Mouse (Mus musculus) heart, postnatal 36 days (tissue): ENCODE results near the gene Gstt2. TPM values are rescaled to one million over a fixed set of nuclear protein-coding genes. Genes with fewer than 3 reads are reported as not detected.

Experiments
- DNase-seq, 2 experiments: peaks; one replicate each; pipeline ENCODE4 v3.0.0; 2021 to 2022
- intact Hi-C: fragments of 180-260 bp; cut with DNase I; formaldehyde crosslinking; loops from one replicate; pipeline ENCODE4 v1.15.1; 2025
- total RNA-seq, 2 experiments: library from RNA; stranded (reverse); gene quantifications; 2 replicates each; pipeline ENCODE4 v1.2.3; 2021

Gene Gstt2
- total RNA-seq, 2 experiments from 2014 or later = 13.2 to 13.5 TPM

DNA sequence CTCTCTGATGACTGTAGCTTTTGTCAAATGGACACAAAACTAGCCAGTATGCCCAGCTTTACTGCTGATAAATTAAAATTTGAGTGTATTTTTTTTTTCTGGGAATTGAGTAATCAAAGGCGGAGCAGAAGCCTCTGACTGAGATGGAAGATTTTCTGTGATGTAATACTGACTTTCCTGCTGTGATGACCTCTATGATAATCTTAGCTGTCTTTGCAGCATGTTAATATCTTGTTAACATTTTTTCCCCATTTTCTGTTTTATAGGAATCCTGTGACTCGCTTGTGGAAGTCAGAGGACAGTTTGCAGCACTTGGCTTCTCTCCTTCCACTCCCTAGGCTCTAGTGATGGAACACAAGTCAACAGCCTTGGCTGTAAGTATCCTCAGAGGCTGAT, 7.0 kb downstream of the Gstt2 start:
- intact Hi-C loops = loop anchor here (5.0 kb wide), 1 partner anchor 68 kb away; the partner anchor contains the start of gene Cabin1

DNA sequence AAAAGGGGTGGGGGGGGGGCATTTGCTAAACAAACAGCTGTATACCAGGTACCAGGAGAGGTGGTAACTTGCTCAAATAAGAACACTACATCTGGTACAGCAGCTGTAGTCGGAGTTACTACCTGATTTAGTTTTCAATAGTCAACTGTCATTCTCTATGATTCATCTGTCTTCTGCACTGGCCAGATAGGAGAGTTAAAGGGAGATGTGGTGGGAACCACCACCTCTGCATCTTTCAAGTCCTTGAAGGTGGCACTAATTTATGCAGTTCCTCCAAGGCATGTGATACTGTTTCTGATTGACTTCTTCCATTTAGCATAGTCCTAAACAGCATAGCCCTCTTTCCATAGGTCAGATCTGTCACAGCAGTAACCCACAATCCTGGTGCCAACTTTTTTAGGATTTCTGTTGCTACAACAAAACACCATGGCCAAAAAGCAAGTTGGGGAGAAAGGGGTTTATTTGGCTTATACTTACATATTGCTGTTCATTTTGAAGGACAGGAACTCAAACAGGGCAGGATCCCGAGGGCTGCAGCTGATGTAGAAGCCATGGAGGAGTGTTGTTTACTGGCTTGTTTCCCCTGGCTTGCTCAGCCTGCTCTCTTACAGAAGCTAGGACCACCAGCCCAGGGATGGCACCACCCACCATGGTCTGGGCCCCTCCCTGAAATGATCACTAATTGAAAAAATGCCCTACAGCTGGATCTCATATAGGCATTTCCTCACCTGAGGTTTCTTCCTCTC, 7.5 kb downstream of the Gstt2 start:
- DNase-seq = no peak

More for the DNA sequence above, 7.0 kb downstream of the Gstt2 start:
- DNase-seq = no peak

DNA sequence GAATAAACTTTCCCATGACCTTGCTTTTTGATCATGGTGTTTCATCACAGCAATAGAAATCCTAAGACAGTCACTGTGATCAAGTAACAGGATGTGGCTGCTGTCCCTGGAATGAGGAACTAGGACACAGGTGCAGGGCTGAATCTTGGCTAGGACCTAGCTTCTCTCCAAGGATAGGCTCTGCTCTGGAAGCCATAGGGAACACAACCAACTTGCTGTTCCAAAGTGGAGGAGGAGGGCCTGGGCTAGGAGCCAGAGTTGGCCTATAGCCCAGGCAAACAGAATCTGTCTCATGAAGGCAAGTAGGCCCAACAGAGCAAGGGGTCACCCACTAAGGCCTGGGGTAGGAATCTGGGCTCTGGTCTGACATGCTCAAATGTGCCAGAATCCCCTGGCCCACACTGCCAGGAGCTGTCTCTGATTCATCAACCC, 8.7 kb downstream of the Gstt2 start:
- DNase-seq = peak; percentile 54 to 63
- intact Hi-C loops = no loop called here

More for the DNA sequence above, 7.5 kb downstream of the Gstt2 start:
- intact Hi-C loops = loop anchor here (5.0 kb wide), 1 partner anchor 67 kb away; the partner anchor contains the start of gene Cabin1

DNA sequence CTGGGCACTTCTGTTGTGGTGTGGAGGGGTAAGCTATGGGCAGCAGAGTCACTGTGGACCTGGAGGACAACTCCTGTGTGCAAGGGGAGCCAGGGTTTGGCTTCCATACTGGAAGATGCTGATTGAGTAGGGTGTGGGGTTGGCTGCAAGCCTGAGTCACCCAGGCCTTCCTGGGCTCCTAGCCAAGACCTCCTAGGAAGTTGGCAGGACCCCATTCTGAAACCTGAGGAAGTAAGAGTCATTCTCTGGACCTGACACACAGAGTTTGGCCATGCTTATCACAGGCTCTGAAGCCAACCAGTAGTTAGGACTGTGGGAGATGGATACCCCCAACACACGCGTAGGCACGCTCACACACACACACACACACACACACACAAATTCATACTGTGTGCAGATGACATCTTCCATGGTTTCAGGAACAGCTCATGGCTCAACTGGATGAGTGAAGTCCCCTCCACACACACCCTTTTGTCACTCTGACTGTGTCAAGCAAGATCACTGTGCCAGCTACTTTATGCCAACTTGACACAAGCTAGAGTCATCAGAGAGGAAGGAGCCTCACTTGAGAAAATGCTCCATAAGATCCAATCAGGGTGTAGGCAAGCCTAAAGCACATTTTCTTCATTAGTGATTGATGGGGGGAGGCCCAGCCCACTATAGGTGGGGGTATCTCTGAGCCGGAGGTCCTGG, 9.4 kb downstream of the Gstt2 start:
- peak; percentile 27 to 36 for DNase-seq
- intact Hi-C loops = no loop called here

DNA sequence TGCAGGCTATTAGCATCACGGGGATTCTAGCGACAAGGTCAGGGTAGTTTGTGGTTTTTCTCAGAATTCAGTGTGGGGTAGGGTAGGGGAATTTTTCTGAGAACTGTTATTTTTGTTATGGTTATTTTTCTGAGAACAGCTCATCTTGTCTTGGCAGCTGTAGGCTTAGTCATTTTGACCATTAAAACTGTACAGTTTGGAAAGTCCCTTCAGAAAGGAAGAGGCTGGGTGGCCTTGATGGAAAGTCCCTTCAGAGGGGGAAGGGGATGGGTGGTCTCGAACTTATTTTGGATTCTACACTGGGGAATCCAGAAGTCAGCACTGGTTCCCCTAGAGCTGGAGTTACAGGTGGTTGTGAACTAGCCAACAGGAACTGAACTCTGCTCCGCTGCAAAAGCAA, 12.7 kb downstream of the Gstt2 start:
- DNase-seq = no peak
- intact Hi-C loops = no loop called here

DNA sequence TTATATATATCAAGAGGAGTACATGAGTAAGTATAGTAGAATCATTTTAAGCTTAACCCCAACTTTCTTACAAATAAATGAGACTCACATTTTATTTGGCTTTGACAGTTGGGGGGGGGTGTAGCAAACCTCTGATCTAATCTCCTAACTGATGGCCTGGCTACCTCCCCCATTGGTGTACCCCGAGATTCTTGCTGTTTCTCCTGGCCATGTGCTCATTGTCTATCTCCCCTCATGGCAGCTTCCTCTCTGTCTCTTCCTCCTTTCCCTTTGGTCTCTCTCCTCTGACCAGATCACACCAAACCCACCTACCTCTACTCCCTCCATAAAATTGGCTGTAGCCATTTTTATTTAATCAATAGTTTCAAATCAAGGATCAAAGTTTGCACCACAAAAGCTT, 13.4 kb downstream of the Gstt2 start:
- intact Hi-C loops = no loop called here
- DNase-seq = no peak

DNA sequence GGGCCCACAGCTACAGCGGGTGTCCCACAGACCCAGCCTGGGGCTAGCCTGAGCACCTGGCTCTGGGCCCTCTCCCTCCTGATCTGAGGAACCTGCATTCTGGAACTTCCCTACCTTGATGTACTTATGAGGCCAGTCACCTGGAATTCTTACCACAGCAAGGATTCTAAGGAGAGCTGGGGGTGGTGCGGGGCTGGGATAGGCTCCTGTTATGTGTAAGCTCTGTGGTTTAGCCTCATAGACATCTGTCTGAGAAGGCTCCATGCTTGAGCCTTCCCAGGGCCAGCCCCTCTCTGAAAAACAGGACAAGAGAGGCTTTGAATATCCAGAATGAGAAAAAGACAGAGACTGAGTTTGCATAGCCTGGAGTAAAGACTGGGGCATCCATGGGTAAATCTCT, 14.8 kb downstream of the Gstt2 start, which contains the start of gene Gstt4:
TSS of gene Gstt4 (minus strand) at position 101 of the 400 bp plus-strand sequence.
- intact Hi-C loops = no loop called here
- DNase-seq = no peak

DNA sequence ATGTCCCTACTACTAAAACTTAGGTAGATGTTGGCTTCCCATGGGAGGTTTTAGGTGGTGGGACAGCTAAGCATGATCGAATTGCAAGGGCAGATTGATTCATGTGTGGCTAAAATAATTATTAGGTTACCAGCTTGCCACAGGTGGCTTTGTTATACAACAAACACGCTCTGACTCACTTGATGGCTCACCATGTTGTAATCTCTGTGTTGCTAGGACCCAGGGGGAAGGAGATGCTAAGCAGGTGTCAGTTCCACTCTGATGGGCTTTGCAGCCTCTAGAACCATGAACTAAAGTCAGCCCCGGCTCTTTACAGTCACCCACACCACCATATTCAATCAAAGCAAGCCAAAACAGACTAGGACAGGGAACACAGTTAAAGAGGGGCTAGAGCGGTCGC, 17.3 kb downstream of the Gstt2 start:
- intact Hi-C loops = no loop called here
- DNase-seq = no peak

DNA sequence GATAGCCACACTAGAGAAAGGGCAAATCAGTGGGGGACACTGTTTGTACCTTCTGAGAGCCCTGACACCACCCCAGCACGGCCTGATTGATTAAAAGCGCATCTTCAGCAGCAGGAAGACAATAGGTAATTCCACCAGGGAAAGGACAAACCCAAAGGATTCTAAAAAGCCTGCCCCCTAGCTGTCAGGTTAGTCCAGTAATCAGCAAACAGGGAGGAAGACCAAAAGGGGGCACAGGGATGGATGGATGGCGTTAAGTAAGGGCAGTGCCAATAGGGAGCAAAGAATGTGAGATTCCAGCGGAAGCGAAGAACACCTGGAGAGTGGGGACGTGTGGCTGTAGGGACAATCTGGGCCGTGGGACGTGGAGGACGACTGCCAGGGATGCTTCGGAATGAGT, 18.6 kb downstream of the Gstt2 start:
- DNase-seq = no peak
- intact Hi-C loops = no loop called here

DNA sequence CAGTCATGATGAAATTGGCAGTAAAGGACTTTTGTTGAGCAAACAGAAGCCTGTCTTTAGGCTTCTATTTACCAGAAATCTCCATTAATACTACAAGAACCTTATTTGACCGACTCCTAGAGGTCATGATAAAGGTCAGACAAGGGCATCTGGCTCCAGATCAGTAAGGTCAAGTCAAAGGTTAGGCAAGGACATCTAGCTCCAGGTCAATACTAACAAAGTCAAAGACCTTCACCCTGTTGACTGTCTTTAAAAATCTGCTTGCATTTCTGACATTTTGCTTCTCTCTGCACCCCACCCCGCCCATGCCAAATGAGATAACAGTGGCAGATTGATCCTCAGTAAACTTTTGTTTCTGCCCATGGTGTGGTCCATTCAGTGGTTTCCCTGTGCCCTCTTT, 33.0 kb downstream of the Gstt2 start:
- no peak for DNase-seq
- intact Hi-C loops = no loop called here

DNA sequence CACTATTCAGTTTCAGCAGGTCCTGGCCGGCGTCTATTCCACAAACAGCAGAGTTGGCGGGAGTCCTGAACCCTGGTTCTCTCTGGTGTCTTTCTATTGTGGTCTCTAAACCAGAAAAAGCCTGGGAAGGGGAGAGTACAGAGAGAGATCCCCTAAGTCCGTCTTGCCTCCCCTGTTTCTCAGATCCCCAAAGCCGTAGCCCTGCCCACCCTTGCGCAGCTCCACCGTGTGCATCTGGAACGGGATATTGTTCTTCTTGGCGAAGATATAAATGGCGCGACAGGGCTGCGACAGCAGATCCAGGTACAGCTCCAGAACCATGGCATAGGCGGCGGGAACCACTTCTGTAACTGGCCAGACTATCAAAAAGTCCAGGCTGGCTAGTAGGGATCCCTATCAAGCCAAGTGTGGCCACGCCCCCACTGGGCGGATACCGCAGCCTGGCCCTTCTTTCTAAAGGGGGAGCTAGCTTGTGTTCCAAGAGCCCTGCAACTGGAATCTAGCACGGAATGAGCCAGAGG, 39.0 kb downstream of the Gstt2 start, which contains the start of gene Gstt1:
TSS of gene Gstt1 (minus strand) at position 409 of the 521 bp plus-strand sequence.
- intact Hi-C loops = no loop called here
- DNase-seq = peak; percentile 71 to 78

DNA sequence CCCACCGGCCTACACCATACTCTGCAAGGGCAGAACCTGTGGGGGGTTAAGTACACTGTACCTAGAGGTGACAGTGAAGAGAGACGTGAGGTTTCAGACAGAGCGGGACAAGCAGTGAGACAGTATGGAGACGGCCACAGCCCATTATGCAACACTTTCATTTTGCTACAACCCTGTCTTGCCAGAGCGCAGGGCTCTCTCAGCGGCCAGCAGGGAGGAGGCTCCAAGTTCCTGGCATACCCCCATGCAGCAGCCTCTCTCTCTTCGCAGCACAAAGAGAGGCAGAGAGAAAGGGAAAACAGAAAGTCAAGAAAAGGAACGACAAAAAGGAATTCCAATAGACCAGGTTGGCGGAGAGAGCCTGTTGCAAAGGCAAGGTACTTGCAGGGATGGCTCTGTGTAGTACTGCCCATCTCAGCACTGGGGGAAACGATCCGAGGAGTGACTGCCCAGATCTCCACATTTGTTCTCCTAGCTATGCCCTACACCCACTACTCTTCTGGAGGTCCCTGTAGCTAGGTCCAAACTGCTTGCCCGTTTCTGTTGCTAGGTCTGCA, 39.5 kb downstream of the Gstt2 start:
- peak; percentile 64 to 69 for DNase-seq
- intact Hi-C loops = loop anchor here (2.0 kb wide), 1 partner anchor 35 kb away; no protein-coding TSS in a partner anchor

DNA sequence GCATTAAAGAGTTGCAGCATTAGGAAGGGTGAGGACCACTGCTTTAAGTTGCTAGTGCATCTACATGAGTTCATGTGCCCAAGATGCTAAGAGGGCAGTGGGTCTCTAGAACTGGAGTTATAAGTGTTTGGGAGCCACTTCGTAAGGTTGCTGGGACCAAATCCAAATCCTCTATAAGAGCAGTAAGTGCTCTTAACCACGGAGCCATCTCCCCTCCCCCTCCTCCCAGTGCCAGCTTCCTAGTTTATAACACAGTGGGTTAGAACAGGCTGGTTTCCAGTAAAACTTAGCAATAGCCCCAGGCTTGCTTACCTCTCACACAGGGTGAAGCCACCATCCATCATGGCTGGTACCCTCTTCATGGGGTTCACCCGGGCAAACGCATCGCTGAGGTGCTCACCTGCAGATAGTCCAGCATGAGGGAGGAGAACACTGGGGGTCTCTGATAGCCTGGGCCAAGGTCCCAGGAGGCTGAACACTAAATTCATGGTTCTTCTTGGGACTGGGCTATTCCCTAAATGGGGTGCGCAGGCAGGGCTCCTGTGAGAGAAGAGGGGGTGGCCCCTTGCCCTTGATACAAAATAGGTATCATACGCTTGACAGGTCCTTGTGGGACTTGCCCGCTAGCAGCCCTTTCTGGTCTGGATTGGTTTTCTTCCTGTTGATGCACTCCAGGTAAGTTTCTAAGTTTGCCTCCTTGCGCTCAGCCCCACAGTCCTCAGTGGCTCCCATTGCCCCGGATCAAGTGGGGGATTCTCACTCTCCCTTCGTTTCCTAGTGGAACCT, 40.3 kb downstream of the Gstt2 start:
- intact Hi-C loops = loop anchor here (2.0 kb wide), 1 partner anchor 36 kb away; no protein-coding TSS in a partner anchor
- DNase-seq = no peak

DNA sequence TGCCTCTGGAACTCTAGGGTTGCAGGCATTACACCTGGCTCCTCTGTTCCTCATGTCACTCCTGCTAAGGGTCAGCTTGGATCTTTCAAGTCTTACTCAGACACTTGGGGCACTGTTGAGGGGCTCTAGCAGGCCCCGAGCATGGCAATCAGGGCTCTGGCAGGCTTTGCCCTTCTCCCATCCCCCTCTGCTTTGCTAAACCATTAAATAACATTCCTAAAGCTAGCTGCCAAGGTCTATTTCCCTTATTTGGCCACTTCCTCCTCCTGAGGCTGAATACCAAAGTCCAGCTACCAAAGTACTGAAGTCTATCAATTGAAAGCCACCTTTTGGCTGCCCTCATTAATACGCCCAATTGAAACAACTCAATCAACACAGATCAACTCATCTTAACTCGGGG, 42.3 kb downstream of the Gstt2 start:
- DNase-seq = no peak
- intact Hi-C loops = no loop called here

DNA sequence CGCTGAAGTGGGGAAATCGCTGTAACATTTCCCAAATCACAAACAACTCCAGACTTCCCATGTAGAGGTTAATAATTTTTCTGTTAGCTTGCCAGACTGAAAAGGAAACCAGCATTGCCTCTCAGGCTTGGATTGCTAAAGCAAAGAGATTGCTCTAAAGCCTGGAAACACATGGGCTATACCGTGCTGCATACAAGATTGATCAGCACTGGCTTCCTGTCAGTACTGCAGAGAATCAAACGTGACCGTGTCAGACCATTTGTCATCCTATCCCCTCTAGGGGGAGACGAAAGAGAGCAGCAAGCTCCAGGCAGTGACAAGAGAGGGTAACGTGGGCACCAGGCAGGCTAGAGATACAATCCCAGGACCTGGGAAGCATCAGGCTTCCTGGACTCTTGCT, 46.5 kb downstream of the Gstt2 start:
- no peak for DNase-seq
- intact Hi-C loops = no loop called here

DNA sequence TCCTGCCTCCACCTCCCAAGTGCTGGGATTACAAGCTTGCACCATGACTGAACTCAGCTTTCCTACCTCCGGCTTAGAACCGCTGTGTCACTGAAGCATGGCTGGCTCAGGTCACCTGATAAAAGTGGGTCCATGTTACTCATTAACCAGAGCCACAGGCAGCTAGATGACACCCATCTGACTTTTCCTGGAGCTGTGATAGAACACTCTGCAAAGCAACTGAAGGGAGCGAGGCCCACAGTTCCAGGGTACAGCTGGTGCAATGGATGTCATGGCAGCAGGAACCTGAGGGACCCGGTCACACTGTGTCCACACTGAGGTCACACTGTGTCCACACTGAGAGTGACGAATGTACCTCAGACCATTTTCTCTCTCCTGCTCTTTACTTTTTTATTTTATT, 47.4 kb downstream of the Gstt2 start:
- intact Hi-C loops = no loop called here
- DNase-seq = no peak

DNA sequence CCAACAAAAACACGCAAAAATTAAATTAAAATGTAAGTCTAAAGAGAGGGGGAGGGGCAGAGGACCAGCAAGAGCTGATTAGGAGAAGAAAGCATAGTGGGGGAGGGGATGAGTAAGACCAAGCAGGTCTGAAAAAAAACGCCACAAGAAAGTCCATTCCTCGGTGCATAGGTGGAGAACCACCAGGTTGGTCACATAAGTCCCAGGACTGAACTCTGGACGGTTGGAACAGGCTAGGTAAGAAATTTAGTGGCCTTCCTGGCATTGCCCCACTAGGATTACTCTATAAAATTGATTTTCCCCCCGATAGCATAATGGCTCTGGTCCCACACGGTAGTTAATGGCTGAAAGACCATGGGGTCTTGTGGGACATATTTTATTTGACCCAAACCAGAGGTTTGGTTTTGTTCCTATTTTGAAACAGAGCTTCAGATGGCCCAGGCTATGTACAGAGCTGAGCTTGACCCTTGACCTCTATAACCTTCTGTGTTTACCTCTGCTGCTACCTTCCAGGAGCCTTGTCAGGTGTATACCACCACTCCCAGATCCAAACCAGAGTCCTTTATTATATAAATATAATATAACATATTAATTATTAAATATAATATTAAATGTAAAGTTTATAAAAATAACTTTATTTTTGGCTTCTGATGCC, 48.0 kb downstream of the Gstt2 start:
- intact Hi-C loops = no loop called here
- no peak for DNase-seq

DNA sequence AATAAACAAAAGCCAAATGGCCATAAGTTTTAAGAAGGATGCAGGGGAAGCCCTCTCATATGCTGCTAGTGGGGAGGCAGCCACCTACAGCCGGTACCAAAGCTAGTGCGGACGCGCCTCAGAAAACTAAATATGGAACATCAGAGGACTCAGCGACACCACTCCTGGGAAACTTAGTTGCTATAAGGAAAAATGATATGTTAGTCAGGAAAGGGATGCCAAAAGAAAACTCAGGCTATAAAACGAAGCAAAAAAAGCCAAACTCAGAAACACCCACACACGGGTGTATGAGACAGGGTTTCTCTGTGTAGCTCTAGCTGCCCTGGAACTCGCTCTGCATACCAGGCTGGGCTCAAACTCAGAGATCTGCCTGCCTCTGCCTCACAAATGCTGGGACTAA, 48.9 kb downstream of the Gstt2 start:
- DNase-seq = no peak
- intact Hi-C loops = no loop called here

DNA sequence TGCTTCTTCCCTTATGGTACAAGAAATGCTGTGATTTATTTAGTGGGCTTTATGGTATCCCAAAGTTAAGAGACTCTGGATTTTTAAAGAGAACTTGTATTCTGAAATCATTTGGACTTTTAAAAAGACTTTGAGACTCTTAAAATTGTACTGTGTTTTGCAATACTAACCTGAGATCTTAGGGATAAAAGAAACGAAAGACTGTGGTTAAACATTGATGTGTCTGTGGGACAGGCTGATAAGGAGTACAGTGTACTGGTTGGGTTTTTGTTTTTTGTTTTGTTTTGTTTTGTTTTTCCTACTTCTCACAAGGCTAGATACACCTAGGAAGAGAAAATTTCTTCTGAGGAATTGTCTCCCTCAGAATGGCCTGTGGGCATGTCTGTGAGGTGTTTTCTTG, 51.8 kb downstream of the Gstt2 start:
- intact Hi-C loops = no loop called here
- DNase-seq = no peak
